Mouse (Mus musculus): ENCODE measurements around the gene Saxo1.

DNA sequence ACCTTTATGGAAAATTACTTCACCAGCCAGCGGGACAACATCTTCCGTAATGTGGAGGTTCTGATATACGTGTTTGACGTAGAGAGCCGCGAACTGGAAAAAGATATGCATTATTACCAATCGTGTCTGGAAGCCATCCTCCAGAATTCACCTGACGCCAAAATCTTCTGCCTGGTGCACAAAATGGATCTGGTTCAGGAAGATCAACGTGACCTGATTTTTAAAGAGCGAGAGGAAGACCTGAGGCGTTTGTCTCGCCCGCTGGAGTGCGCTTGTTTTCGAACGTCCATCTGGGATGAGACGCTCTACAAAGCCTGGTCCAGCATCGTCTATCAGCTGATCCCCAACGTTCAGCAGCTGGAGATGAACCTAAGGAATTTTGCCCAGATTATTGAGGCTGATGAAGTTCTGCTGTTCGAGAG lies 18.0 kb upstream of the Saxo1 start:
- TF ChIP-seq CTCF (IDR thresholded peaks at IDR 0.05; ENCODE audit: low read depth, low read length) (no peak), POLR2A (IDR thresholded peaks at IDR 0.05; ENCODE audit: insufficient read depth, low read length) (no peak), EP300 (IDR thresholded peaks at IDR 0.05; ENCODE audit: insufficient read depth, low read depth, low read length) (no peak)

Measured in ES-Bruce4 (cell line).